Mouse (Mus musculus) layer of hippocampus, adult 2 months (tissue): ENCODE results near the gene Hfe2. TPM values are rescaled to one million over a fixed set of nuclear protein-coding genes. Genes with fewer than 3 reads are reported as not detected.

Source experiments
- DNase-seq, 2 experiments: peaks; one replicate each; pipeline ENCODE4 v3.0.0; 2022; ENCODE audit warnings: low spot score in 2 of 2
- H3K27ac ChIP-seq: fragments of 200-600 bp; 2 replicates; pipeline ENCODE4 v1.8.1; 2022
- H3K4me3 ChIP-seq: fragments of 200-600 bp; 2 replicates; pipeline ENCODE4 v1.8.1; 2022; ENCODE audit warnings: mild to moderate bottlenecking
- CTCF ChIP-seq: fragments of 200-600 bp; conservative IDR thresholded peaks from 2 replicates; pipeline ENCODE4 v1.8.1; 2022; ENCODE audit warnings: antibody characterized with exemption, mild to moderate bottlenecking, moderate library complexity
- total RNA-seq, 2 experiments: library from RNA; stranded (reverse); gene quantifications; 2 replicates each; pipeline ENCODE4 v1.2.3; 2021

Hfe2 gene
- total RNA-seq, 2 experiments from 2014 or later, result 0.23 TPM; not detected in 1

DNA sequence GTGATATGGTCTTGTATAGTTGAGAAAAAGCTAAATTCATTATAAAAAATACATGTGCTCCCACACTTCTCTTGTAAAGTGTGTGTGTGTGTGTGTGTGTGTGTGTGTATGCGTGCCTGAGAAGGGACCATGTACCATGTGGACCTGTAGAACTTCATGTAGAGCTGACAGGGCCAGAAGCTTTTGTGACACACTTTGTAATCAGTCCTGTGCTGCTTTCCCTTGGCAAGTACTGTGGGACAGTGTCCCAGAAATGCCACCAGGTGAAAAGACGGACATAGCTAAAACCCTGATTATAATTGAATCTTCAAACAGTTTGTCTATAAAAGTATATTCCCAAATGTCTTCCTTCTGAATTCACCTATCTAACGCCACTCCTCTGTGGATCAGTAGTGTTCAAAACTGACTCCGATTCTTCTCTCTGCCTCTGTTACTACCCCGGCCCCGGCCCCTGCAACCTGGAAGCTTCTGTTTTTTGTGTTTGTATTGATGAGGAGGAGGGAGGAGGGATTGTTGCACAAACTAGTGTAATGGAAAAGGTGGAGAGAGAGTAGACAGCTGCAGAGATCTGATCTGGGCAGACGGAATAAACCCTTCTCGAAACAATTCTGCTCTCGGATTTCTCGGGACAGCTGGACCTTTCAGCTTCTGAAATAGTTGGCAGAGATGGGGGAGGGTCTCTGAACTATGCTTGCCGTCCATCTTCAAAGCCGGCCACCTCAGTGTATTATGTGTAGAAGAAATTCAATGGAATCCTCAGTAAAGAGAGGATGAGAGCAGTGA lies 753 bp upstream of the Hfe2 start:
- Histone ChIP-seq H3K27ac (no peak overlapping the region), H3K4me3 (no peak overlapping the region)
- DNase-seq, result no peak
- TF ChIP-seq CTCF, result no peak

GRCm38 (mm10) chr3:96526013-96526762 lies 1.2 kb downstream of the Hfe2 start:
- H3K27ac ChIP-seq, result no peak overlapping the region
- no peak for TF ChIP-seq CTCF
- no peak for DNase-seq
- H3K4me3 ChIP-seq, result no peak overlapping the region

GRCm38 (mm10) chr3:96526864-96527542 lies 2.0 kb downstream of the Hfe2 start:
- no peak for TF ChIP-seq CTCF
- Histone ChIP-seq H3K4me3 (peak overlapping the region; percentile 51), H3K27ac (no peak overlapping the region)
- no peak for DNase-seq

GRCm38 (mm10) chr3:96528506-96528905 lies 3.5 kb downstream of the Hfe2 start:
- H3K4me3 ChIP-seq, result no peak overlapping the region
- TF ChIP-seq CTCF, result no peak

GRCm38 (mm10) chr3:96532050-96532449 lies 7.1 kb downstream of the Hfe2 start:
- Histone ChIP-seq H3K4me3 (no peak overlapping the region), H3K27ac (no peak overlapping the region)
- TF ChIP-seq CTCF, result no peak
- DNase-seq, result no peak

More at GRCm38 (mm10) chr3:96528506-96528905, 3.5 kb downstream of the Hfe2 start:
- H3K27ac ChIP-seq, result no peak overlapping the region
- DNase-seq, result no peak

DNA sequence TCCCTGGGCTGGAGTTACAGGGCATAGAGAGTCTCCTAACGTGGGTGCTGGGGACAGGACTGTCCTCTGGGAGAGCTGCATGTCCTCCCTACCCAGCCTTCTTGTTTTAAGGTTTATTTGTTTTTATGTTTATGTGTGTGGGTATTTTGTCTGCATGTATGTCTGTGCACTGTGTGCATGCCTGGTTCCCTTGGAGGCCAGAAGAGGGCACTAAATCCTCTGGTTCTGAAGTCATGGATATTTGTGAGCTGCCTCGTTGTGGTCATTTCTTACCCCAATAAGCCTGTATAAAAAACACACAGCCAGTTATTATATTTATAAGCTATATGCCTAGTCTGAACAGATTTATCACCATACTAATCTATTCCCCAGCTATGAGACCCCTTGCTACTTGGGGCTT lies 9.3 kb downstream of the Hfe2 start:
- no peak for DNase-seq
- peak; percentile 38; the same call in 1 of the 2 replicates for TF ChIP-seq CTCF
- Histone ChIP-seq H3K27ac (no peak overlapping the region), H3K4me3 (no peak overlapping the region)

- H3K4me3 ChIP-seq, result no peak overlapping the region
- TF ChIP-seq CTCF, result no peak
- DNase-seq, result no peak
- H3K27ac ChIP-seq, result no peak overlapping the region
These were observed 14.3 kb downstream of the Hfe2 start for GRCm38 (mm10) chr3:96539316-96539715.

DNA sequence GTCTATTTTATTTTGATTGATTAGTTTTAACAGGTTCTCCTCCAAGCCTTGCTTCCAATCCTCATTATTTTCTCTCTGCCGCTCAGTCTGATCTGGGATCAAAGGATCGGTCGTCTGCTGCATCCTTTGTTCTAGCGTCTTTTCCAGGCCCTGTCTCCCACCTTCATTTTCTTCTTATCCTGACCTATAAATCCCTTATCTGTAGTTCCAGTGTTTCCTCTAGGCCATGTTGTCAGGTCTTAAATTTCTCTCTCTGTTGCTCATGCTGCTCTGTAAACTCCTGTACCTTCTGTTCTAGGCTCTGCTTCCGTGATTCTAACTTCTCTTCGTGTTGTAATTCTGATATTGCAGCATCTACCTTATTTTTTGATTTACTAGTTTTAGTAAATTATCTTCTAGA lies 15.8 kb downstream of the Hfe2 start:
- no peak for TF ChIP-seq CTCF
- no peak overlapping the region for H3K27ac ChIP-seq
- no peak overlapping the region for H3K4me3 ChIP-seq
- DNase-seq, result no peak

- peak; percentile 73 for TF ChIP-seq CTCF
- no peak overlapping the region for H3K4me3 ChIP-seq
- no peak overlapping the region for H3K27ac ChIP-seq
- no peak for DNase-seq
These were observed 16.5 kb downstream of the Hfe2 start for GRCm38 (mm10) chr3:96541328-96542078.

GRCm38 (mm10) chr3:96542554-96542953 lies 17.6 kb downstream of the Hfe2 start:
- peak in 1 of 2 experiments; percentile 34 for DNase-seq
- 0 out of 2 replicates have a peak, but pooled peaks have one; percentile 11 for TF ChIP-seq CTCF
- Histone ChIP-seq H3K27ac (peak overlapping the region; percentile 77), H3K4me3 (no peak overlapping the region)

GRCm38 (mm10) chr3:96543345-96543744 lies 18.4 kb downstream of the Hfe2 start:
- TF ChIP-seq CTCF, result no peak
- peak; percentile 55 to 78 for DNase-seq
- no peak overlapping the region for H3K4me3 ChIP-seq
- peak overlapping the region; percentile 77 for H3K27ac ChIP-seq

DNA sequence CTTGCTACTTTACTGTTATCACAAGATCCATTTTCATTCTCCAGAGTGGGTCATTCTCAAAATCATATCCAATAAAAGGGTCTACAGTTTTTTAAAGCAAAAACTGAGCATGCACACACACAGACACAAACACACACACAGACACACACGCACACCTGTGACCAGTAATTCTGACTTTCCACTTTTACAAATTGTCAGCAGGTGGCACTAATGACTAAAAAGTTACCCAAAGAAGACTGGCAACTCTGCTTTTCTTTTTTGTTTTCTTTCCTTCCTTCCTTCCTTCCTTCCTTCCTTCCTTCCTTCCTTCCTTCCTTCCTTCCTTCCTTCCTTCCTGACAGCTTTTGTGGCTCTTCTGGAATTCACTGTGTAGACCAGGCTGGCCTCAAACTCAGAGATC lies 20.6 kb downstream of the Hfe2 start:
- DNase-seq, result no peak
- Histone ChIP-seq H3K27ac (no peak overlapping the region), H3K4me3 (no peak overlapping the region)
- peak; percentile 65 for TF ChIP-seq CTCF

GRCm38 (mm10) chr3:96546880-96547279 lies 21.9 kb downstream of the Hfe2 start:
- Histone ChIP-seq H3K27ac (no peak overlapping the region), H3K4me3 (no peak overlapping the region)
- no peak for DNase-seq
- no peak for TF ChIP-seq CTCF
